Mouse (Mus musculus) brain, embryonic 14.5 days (tissue): ENCODE measurements around the gene Ccm2.

Experiments used
- CTCF ChIP-seq: fragments of 200-500 bp; IDR thresholded peaks from 2 replicates; pipeline ENCODE4 v1.5.1; 2012; ENCODE audit warnings: inconsistent platforms, mild to moderate bottlenecking, moderate library complexity, borderline replicate concordance; ENCODE audit not compliant: insufficient read depth, insufficient read length; ENCODE audit errors: extremely low read depth
- POLR2A ChIP-seq: fragments of 200-500 bp; IDR thresholded peaks from 2 replicates; pipeline ENCODE4 v1.6.1; 2012; ENCODE audit warnings: mild to moderate bottlenecking, inconsistent platforms, borderline replicate concordance; ENCODE audit not compliant: poor library complexity, insufficient read depth, insufficient read length, severe bottlenecking; ENCODE audit errors: extremely low read depth

DNA sequence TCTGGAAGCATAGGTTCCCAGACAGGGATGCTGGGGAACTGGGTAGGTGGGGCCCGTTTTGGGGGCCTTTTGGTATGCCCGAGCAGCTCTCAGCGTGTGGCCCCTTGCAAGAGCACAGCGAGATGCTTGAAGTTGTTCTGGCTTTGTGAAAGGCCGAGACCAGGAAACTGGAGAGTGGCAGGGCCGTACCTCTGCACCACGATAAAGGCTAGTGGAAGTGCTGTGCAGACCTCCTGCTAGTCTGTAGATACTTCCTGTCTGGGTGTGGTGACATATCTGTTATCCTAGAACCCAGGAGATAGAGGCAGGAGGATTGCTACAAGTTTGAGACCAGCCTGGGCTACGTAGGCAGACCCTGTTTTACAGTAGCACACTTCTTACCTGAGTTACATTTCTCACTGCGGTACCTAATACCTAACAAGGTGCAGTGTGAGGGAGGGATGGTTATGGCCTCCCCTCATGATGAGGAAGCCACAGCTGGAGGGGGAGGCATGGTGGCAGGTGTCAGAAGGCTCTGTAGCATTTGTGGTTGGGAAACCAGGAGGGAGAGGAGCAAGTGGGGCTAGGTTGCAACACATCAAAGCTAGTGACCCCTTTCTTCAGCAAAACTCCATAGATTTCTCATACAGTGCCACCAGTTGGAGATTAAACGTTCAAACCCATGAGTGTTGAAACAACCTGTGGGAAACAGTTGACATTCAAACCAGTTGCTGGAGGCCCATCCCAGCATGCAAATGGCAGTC, 44.4 kb downstream of the Ccm2 start:
- TF ChIP-seq POLR2A (no peak), CTCF (no peak)
